Mouse (Mus musculus) stomach, postnatal 0 days (tissue): ENCODE measurements at regions not wholly inside any gene's neighbourhood (a gene's known extent, or its start where the extent isn't known, plus 50 kb on each side); places are given as distances from the start of the nearest gene placed in this dataset.
A peak's percentile ranks its signal among the peaks of the same experiment; 100 is the strongest.

Experiments used
- ATAC-seq: fragments of 200-750 bp; cut with Nextera tagmentation; 2 replicates; pipeline ENCODE4 v1.8.0; 2017; ENCODE audit not compliant: low FRiP score, low TSS enrichment
- DNase-seq: peaks from one replicate; pipeline ENCODE4 v3.0.0-alpha.2; 2016; ENCODE audit warnings: low spot score
- H3K27ac ChIP-seq: fragments of 300-500 bp; sonication (generic); replicated peaks from 2 replicates; pipeline ENCODE4 v1.5.1; 2014; ENCODE audit warnings: mild to moderate bottlenecking, control low read depth
- H3K27me3 ChIP-seq: fragments of 300-500 bp; sonication (generic); 2 replicates; pipeline ENCODE4 v1.6.1; 2014; ENCODE audit warnings: low read length; ENCODE audit not compliant: control insufficient read depth, insufficient read depth
- H3K36me3 ChIP-seq: fragments of 300-500 bp; sonication (generic); 2 replicates; pipeline ENCODE4 v1.6.1; 2014; ENCODE audit warnings: low read length, mixed read lengths; ENCODE audit not compliant: control insufficient read depth, insufficient read depth
- H3K4me1 ChIP-seq: fragments of 300-500 bp; sonication (generic); replicated peaks from 2 replicates; pipeline ENCODE4 v1.6.1; 2014; ENCODE audit warnings: antibody characterized with exemption; ENCODE audit not compliant: control insufficient read depth, insufficient read depth
- H3K4me2 ChIP-seq: fragments of 300-500 bp; sonication (generic); replicated peaks from 2 replicates; pipeline ENCODE4 v1.6.1; 2014; ENCODE audit warnings: low read depth, mild to moderate bottlenecking, control low read depth, moderate library complexity
- H3K4me3 ChIP-seq: fragments of 300-500 bp; sonication (generic); 2 replicates; pipeline ENCODE4 v1.5.1; 2014; ENCODE audit warnings: low read depth, low read length, control low read depth
- H3K9ac ChIP-seq: fragments of 300-500 bp; sonication (generic); 2 replicates; pipeline ENCODE4 v1.6.1; 2014; ENCODE audit warnings: mild to moderate bottlenecking, low read length, control low read depth, mixed read lengths
- H3K9me3 ChIP-seq: fragments of 300-500 bp; sonication (generic); 2 replicates; pipeline ENCODE4 v1.6.1; 2016; ENCODE audit warnings: low read length; ENCODE audit not compliant: control insufficient read depth
- CTCF ChIP-seq: IDR thresholded peaks from 2 replicates; pipeline ENCODE4 v1.5.1; 2016; ENCODE audit warnings: antibody characterized with exemption, low read depth, mild to moderate bottlenecking, moderate library complexity
- EP300 ChIP-seq: optimal IDR thresholded peaks from 2 replicates; pipeline ENCODE3; 2016; ENCODE audit warnings: antibody characterized with exemption
- WGBS: fragments of 180-500 bp; shearing (Covaris S2); extraction: QIAGEN DNeasy Blood & Tissue Kit; methylation state at CpG from one replicate; pipeline ENCODE4 v1.1.7; 2014; 5-methylcytosine and 5-hydroxymethylcytosine counted together

DNA sequence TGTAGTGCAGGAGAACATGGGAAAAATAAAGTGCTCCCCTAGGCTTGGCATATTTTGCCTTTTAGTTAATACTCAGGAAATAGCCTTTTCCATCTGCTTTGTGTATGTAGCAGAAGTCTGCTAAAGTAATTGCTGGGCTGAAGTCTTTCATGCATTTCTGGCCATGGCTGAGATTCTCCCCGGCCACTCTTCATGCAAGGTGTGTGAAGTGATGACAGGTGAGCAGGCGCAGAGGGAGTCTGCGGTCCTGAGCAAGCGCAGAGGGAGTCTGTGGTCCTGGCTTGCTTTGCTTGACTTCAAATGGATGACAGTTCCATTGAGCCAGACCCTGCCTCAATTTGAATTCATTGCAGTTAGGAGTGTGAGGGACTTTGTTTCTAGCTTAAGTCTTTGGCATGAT is 153.6 kb upstream of the F930015N05Rik start:
- ATAC-seq (no peak), DNase-seq (no peak)
- no peaks in the 10 kb centered on the region for H3K27me3 ChIP-seq
- H3K4me1 ChIP-seq: no peaks in the 10 kb centered on the region
- no peaks in the 10 kb centered on the region for H3K9me3 ChIP-seq
- no peak overlapping the region for H3K9ac ChIP-seq
- no peak overlapping the region for H3K27ac ChIP-seq
- 79% methylated on average over 4 of the region's 4 CpGs for WGBS
- no peak overlapping the region for H3K4me3 ChIP-seq
- H3K36me3 ChIP-seq: no peaks in the 10 kb centered on the region
- no peak overlapping the region for H3K4me2 ChIP-seq
- no peak for TF ChIP-seq EP300
- no peak for TF ChIP-seq CTCF

DNA sequence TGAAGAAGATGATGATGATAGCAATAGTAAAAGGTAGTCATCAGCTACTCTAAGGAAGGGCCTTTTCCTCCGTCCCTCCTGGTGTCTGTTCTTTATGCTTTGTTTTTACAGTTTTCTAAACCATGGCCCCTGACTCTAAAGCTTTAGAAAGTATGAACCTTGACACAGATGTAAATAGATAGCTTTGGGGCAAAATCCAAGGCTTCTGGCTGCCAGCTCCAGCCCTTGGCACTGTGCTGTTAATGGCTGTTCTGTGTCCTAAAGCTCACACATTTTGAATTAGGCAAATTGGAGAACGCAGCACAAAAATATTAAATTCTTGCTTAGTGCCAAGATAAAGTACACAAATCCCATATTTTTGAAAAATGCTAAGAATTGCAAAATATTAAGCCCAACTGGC is 155.8 kb upstream of the F930015N05Rik start:
- WGBS: 63% methylated on average over 2 of the region's 2 CpGs
- no peak overlapping the region for H3K9ac ChIP-seq
- no peak overlapping the region for H3K27ac ChIP-seq
- no peak overlapping the region for H3K4me3 ChIP-seq
- TF ChIP-seq EP300: no peak
- no peak for TF ChIP-seq CTCF
- H3K9me3 ChIP-seq: no peaks in the 10 kb centered on the region
- ATAC-seq (no peak), DNase-seq (no peak)
- H3K27me3 ChIP-seq: no peaks in the 10 kb centered on the region
- no peak overlapping the region for H3K4me2 ChIP-seq
- H3K36me3 ChIP-seq: no peaks in the 10 kb centered on the region
- no peaks in the 10 kb centered on the region for H3K4me1 ChIP-seq

DNA sequence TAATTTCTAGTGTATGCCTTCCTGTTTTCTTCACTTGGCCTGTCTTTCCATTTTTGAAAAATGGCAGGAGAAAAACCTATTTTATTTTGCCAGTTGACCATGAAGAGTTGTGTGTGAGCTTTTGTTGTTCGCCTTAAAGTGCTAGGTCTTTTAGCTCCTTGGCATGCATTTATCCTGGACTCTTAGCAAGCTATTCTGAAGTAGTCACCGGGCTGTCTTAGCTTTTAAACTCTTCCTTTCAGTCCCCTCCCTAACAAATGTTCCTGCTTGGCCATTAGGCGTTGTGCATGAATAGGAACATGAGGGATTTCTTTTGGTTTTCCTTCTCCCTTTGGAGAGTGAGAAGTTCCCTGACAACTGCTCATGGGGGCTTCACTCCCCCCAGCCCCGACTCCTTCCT is 160.9 kb upstream of the F930015N05Rik start:
- Histone ChIP-seq H3K4me3 (no peak overlapping the region), H3K4me1 (0 out of 2 replicates have a peak, but pooled peaks cover 3% of the 10 kb centered on the region), H3K27me3 (no peaks in the 10 kb centered on the region), H3K27ac (no peak overlapping the region), H3K9me3 (no peaks in the 10 kb centered on the region), H3K4me2 (no peak overlapping the region), H3K9ac (no peak overlapping the region), H3K36me3 (no peaks in the 10 kb centered on the region)
- TF ChIP-seq CTCF: no peak
- no peak for TF ChIP-seq EP300
- DNase-seq (no peak), ATAC-seq (no peak)
- 79% methylated on average over 4 of the region's 4 CpGs for WGBS

DNA sequence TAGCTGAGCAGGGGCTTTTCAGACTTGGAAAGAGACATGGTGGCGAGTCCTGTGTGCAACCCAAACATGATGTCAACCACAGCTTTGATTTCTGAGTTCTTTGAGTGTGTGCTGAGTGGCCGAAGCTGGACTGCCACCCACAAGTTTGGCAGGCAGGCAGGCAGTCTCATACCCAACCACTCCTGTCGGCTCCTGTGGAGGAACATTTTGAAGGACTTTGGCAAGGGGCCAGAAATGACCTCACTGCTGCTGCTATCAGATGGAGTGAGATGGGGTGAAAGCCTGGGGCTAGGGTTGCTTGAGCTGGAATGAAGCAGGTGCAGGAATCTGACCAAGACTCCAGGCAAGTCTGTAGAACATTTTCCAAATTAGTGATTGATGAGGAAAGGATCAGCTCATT is 162.7 kb upstream of the F930015N05Rik start:
- H3K4me2 ChIP-seq: no peak overlapping the region
- no peaks in the 10 kb centered on the region for H3K9me3 ChIP-seq
- TF ChIP-seq CTCF (no peak), EP300 (no peak)
- ATAC-seq (peak; percentile 64; the same call in 1 of the 2 replicates), DNase-seq (peak; percentile 63)
- no peak overlapping the region for H3K27ac ChIP-seq
- H3K4me1 ChIP-seq: 0 out of 2 replicates have a peak, but pooled peaks cover 3% of the 10 kb centered on the region
- H3K27me3 ChIP-seq: no peaks in the 10 kb centered on the region
- no peak overlapping the region for H3K4me3 ChIP-seq
- no peaks in the 10 kb centered on the region for H3K36me3 ChIP-seq
- no peak overlapping the region for H3K9ac ChIP-seq
- 44% methylated on average over 3 of the region's 3 CpGs for WGBS

GRCm38 (mm10) chr11:64600201-64601102 is 164.0 kb upstream of the F930015N05Rik start:
- Histone ChIP-seq H3K4me2 (no peak overlapping the region), H3K27ac (no peak overlapping the region), H3K4me3 (no peak overlapping the region), H3K4me1 (0 out of 2 replicates have a peak, but pooled peaks cover 3% of the 10 kb centered on the region), H3K36me3 (no peaks in the 10 kb centered on the region), H3K27me3 (no peaks in the 10 kb centered on the region), H3K9ac (no peak overlapping the region), H3K9me3 (no peaks in the 10 kb centered on the region)
- 23% methylated on average over 10 of the region's 10 CpGs for WGBS
- ATAC-seq: peak; percentile 97
- TF ChIP-seq CTCF (no peak), EP300 (no peak)
- peak; percentile 83 for DNase-seq

- TF ChIP-seq EP300 (no peak), CTCF (no peak)
- H3K4me3 ChIP-seq: no peak overlapping the region
- no peaks in the 10 kb centered on the region for H3K4me1 ChIP-seq
- H3K36me3 ChIP-seq: no peaks in the 10 kb centered on the region
- H3K9me3 ChIP-seq: no peaks in the 10 kb centered on the region
- H3K27ac ChIP-seq: no peak overlapping the region
- no peaks in the 10 kb centered on the region for H3K27me3 ChIP-seq
- ATAC-seq: no peak
- H3K4me2 ChIP-seq: no peak overlapping the region
- 87% methylated on average over 2 of the region's 2 CpGs for WGBS
- DNase-seq: no peak
- H3K9ac ChIP-seq: no peak overlapping the region
These were observed 172.6 kb upstream of the F930015N05Rik start for GRCm38 (mm10) chr11:64609043-64609442.
